Mouse (Mus musculus): ENCODE measurements around the gene Rnf212. TPM values are rescaled to one million over a fixed set of nuclear protein-coding genes. Genes with fewer than 3 reads are reported as not detected.

Rnf212 gene
- polyA plus RNA-seq, 1 experiment from 2014 or later: 2.9 TPM

- peak; percentile 68 for ATAC-seq (replicated peaks; ENCODE audit: insufficient number of reproducible peaks, low FRiP score, low TSS enrichment)
- peaks cover 28% of the 10 kb centered on the region for H3K4me1 ChIP-seq (ENCODE audit: control insufficient read depth, insufficient read depth, low read length)
- H3K27me3 ChIP-seq (ENCODE audit: control insufficient read depth, insufficient read depth, low read length): 0 out of 2 replicates have a peak, but pooled peaks cover 3% of the 10 kb centered on the region
- no peaks in the 10 kb centered on the region for H3K9me3 ChIP-seq (replicated peaks; ENCODE audit: control insufficient read depth, low read length)
- H3K4me3 ChIP-seq (ENCODE audit: low read depth, low read length): peak overlapping the region; percentile 86
- WGBS (ENCODE audit: insufficient replicate concordance): under 1% methylated on average over 84 of the region's 99 CpGs
- peaks cover 5% of the 10 kb centered on the region; the same call in 1 of the 2 replicates for H3K36me3 ChIP-seq (ENCODE audit: control insufficient read depth, insufficient read depth, low read length)
- peak overlapping the region; percentile 79 for H3K9ac ChIP-seq (ENCODE audit: low read depth, low read length)
- peak overlapping the region; percentile 71 for H3K27ac ChIP-seq (ENCODE audit: low read depth, low read length)
- peak overlapping the region; percentile 77 for H3K4me2 ChIP-seq
Measured at GRCm38 (mm10) chr5:108694352-108695261, 80.2 kb downstream of the Rnf212 start.

- ATAC-seq (replicated peaks; ENCODE audit: insufficient number of reproducible peaks, low FRiP score, low TSS enrichment): peak; percentile 93
- H3K4me3 ChIP-seq (ENCODE audit: low read depth, low read length): peak overlapping the region; percentile 86
- peaks cover 24% of the 10 kb centered on the region for H3K4me1 ChIP-seq (ENCODE audit: control insufficient read depth, insufficient read depth, low read length)
- H3K9ac ChIP-seq (ENCODE audit: low read depth, low read length): peak overlapping the region; percentile 79; the same call in 1 of the 2 replicates
- 0 out of 2 replicates have a peak overlapping the region, but pooled peaks have one; percentile 71 for H3K27ac ChIP-seq (ENCODE audit: low read depth, low read length)
- no peaks in the 10 kb centered on the region for H3K9me3 ChIP-seq (replicated peaks; ENCODE audit: control insufficient read depth, low read length)
- peaks cover 5% of the 10 kb centered on the region; the same call in 1 of the 2 replicates for H3K36me3 ChIP-seq (ENCODE audit: control insufficient read depth, insufficient read depth, low read length)
- 1% methylated on average over 28 of the region's 43 CpGs for WGBS (ENCODE audit: insufficient replicate concordance)
- 0 out of 2 replicates have a peak, but pooled peaks cover 3% of the 10 kb centered on the region for H3K27me3 ChIP-seq (ENCODE audit: control insufficient read depth, insufficient read depth, low read length)
- peak overlapping the region; percentile 77 for H3K4me2 ChIP-seq
Measured at GRCm38 (mm10) chr5:108693872-108694288, 80.9 kb downstream of the Rnf212 start.

- H3K4me2 ChIP-seq: peak within 1 kb of the TSS; percentile 77
- peaks cover 18% of the 10 kb centered on the region for H3K4me1 ChIP-seq (ENCODE audit: control insufficient read depth, insufficient read depth, low read length)
- H3K36me3 ChIP-seq (ENCODE audit: control insufficient read depth, insufficient read depth, low read length): 0 out of 2 replicates have a peak, but pooled peaks cover 1% of the 10 kb centered on the region
- no peak within 1 kb of the TSS for H3K27ac ChIP-seq (ENCODE audit: low read depth, low read length)
- H3K9ac ChIP-seq (ENCODE audit: low read depth, low read length): peak within 1 kb of the TSS; percentile 29; the same call in 1 of the 2 replicates
- 0 out of 2 replicates have a peak, but pooled peaks cover 3% of the 10 kb centered on the region for H3K27me3 ChIP-seq (ENCODE audit: control insufficient read depth, insufficient read depth, low read length)
- no peaks in the 10 kb centered on the region for H3K9me3 ChIP-seq (replicated peaks; ENCODE audit: control insufficient read depth, low read length)
- no peak; the same call in 1 of the 2 replicates for ATAC-seq (replicated peaks; ENCODE audit: insufficient number of reproducible peaks, low FRiP score, low TSS enrichment)
- H3K4me3 ChIP-seq (ENCODE audit: low read depth, low read length): peak within 1 kb of the TSS; percentile 86
- WGBS (ENCODE audit: insufficient replicate concordance): 2% methylated on average over 17 of the region's 18 CpGs
Measured at GRCm38 (mm10) chr5:108692271-108692670, 82.5 kb downstream of the Rnf212 start, which contains the start of gene Fgfrl1. Gene Fgfrl1, plus strand, starts transcription at chr5:108692382.

GRCm38 (mm10) chr5:108691152-108691551 lies 83.6 kb downstream of the Rnf212 start:
- no peak for ATAC-seq (replicated peaks; ENCODE audit: insufficient number of reproducible peaks, low FRiP score, low TSS enrichment)
- Histone ChIP-seq H3K4me3 (ENCODE audit: low read depth, low read length) (no peak overlapping the region), H3K4me1 (ENCODE audit: control insufficient read depth, insufficient read depth, low read length) (peaks cover 12% of the 10 kb centered on the region), H3K27me3 (ENCODE audit: control insufficient read depth, insufficient read depth, low read length) (0 out of 2 replicates have a peak, but pooled peaks cover 3% of the 10 kb centered on the region), H3K36me3 (ENCODE audit: control insufficient read depth, insufficient read depth, low read length) (no peaks in the 10 kb centered on the region), H3K27ac (ENCODE audit: low read depth, low read length) (no peak overlapping the region), H3K9me3 (replicated peaks; ENCODE audit: control insufficient read depth, low read length) (no peaks in the 10 kb centered on the region), H3K4me2 (no peak overlapping the region), H3K9ac (ENCODE audit: low read depth, low read length) (no peak overlapping the region)
- WGBS (ENCODE audit: insufficient replicate concordance): 58% methylated on average over 4 of the region's 4 CpGs

- WGBS (ENCODE audit: insufficient replicate concordance): 70% methylated on average over 5 of the region's 5 CpGs
- no peaks in the 10 kb centered on the region; the same call in 1 of the 2 replicates for H3K4me1 ChIP-seq (ENCODE audit: control insufficient read depth, insufficient read depth, low read length)
- no peak overlapping the region for H3K9ac ChIP-seq (ENCODE audit: low read depth, low read length)
- H3K4me3 ChIP-seq (ENCODE audit: low read depth, low read length): no peak overlapping the region
- 0 out of 2 replicates have a peak, but pooled peaks cover 3% of the 10 kb centered on the region for H3K27me3 ChIP-seq (ENCODE audit: control insufficient read depth, insufficient read depth, low read length)
- H3K9me3 ChIP-seq (replicated peaks; ENCODE audit: control insufficient read depth, low read length): no peaks in the 10 kb centered on the region
- ATAC-seq (replicated peaks; ENCODE audit: insufficient number of reproducible peaks, low FRiP score, low TSS enrichment): no peak
- H3K27ac ChIP-seq (ENCODE audit: low read depth, low read length): no peak overlapping the region
- H3K36me3 ChIP-seq (ENCODE audit: control insufficient read depth, insufficient read depth, low read length): no peaks in the 10 kb centered on the region
- H3K4me2 ChIP-seq: no peak overlapping the region
Measured at GRCm38 (mm10) chr5:108689091-108689490, 85.7 kb downstream of the Rnf212 start.

GRCm38 (mm10) chr5:108680871-108681270 lies 93.9 kb downstream of the Rnf212 start:
- no peak for ATAC-seq (replicated peaks; ENCODE audit: insufficient number of reproducible peaks, low FRiP score, low TSS enrichment)
- 92% methylated on average over 6 of the region's 6 CpGs for WGBS (ENCODE audit: insufficient replicate concordance)

GRCm38 (mm10) chr5:108679909-108680308 lies 94.9 kb downstream of the Rnf212 start:
- H3K4me2 ChIP-seq: no peak overlapping the region
- no peaks in the 10 kb centered on the region for H3K9me3 ChIP-seq (replicated peaks; ENCODE audit: control insufficient read depth, low read length)
- no peak for ATAC-seq (replicated peaks; ENCODE audit: insufficient number of reproducible peaks, low FRiP score, low TSS enrichment)
- H3K9ac ChIP-seq (ENCODE audit: low read depth, low read length): no peak overlapping the region
- no peak overlapping the region for H3K27ac ChIP-seq (ENCODE audit: low read depth, low read length)
- H3K4me1 ChIP-seq (ENCODE audit: control insufficient read depth, insufficient read depth, low read length): peaks cover 17% of the 10 kb centered on the region
- no peaks in the 10 kb centered on the region for H3K36me3 ChIP-seq (ENCODE audit: control insufficient read depth, insufficient read depth, low read length)
- WGBS (ENCODE audit: insufficient replicate concordance): 52% methylated on average over 3 of the region's 3 CpGs
- H3K4me3 ChIP-seq (ENCODE audit: low read depth, low read length): no peak overlapping the region
- H3K27me3 ChIP-seq (ENCODE audit: control insufficient read depth, insufficient read depth, low read length): no peaks in the 10 kb centered on the region

More at GRCm38 (mm10) chr5:108680871-108681270, 93.9 kb downstream of the Rnf212 start:
- H3K36me3 ChIP-seq (ENCODE audit: control insufficient read depth, insufficient read depth, low read length): no peaks in the 10 kb centered on the region
- no peak overlapping the region for H3K27ac ChIP-seq (ENCODE audit: low read depth, low read length)
- no peaks in the 10 kb centered on the region for H3K27me3 ChIP-seq (ENCODE audit: control insufficient read depth, insufficient read depth, low read length)
- H3K4me3 ChIP-seq (ENCODE audit: low read depth, low read length): no peak overlapping the region
- no peaks in the 10 kb centered on the region for H3K9me3 ChIP-seq (replicated peaks; ENCODE audit: control insufficient read depth, low read length)
- no peak overlapping the region for H3K9ac ChIP-seq (ENCODE audit: low read depth, low read length)
- no peak overlapping the region for H3K4me2 ChIP-seq
- peaks cover 17% of the 10 kb centered on the region for H3K4me1 ChIP-seq (ENCODE audit: control insufficient read depth, insufficient read depth, low read length)
